Mouse (Mus musculus): ENCODE results near the gene Col3a1. TPM values are rescaled to one million over a fixed set of nuclear protein-coding genes. Genes with fewer than 3 reads are reported as not detected.

The Col3a1 gene
- total and polyA plus RNA-seq, 2 experiments from 2014 or later, result 112 to 120 TPM

- no peaks in the 10 kb centered on the region for H3K4me1 ChIP-seq (ENCODE audit: insufficient read depth, low read length)
- H3K27me3 ChIP-seq (ENCODE audit: insufficient read depth, low read length), result no peaks in the 10 kb centered on the region
- TF ChIP-seq CTCF (IDR thresholded peaks at IDR 0.05; ENCODE audit: low read depth), result no peak
- ATAC-seq (no peak), DNase-seq (ENCODE audit: low spot score) (no peak)
- H3K4me2 ChIP-seq (ENCODE audit: low read depth, low read length), result no peak overlapping the region
- no peak overlapping the region for H3K4me3 ChIP-seq (ENCODE audit: low read length)
- H3K9ac ChIP-seq (replicated peaks; ENCODE audit: low read length), result no peak overlapping the region
- no peak overlapping the region for H3K27ac ChIP-seq
- H3K9me3 ChIP-seq (ENCODE audit: low read length), result no peaks in the 10 kb centered on the region
- H3K36me3 ChIP-seq (ENCODE audit: insufficient read depth, low read length), result no peaks in the 10 kb centered on the region
- WGBS, result 88% methylated on average over 2 of the region's 2 CpGs
Measured at GRCm38 (mm10) chr1:45309015-45309414, 2.3 kb upstream of the Col3a1 start.

- ATAC-seq (no peak), DNase-seq (ENCODE audit: low spot score) (no peak)
- no peak overlapping the region for H3K27ac ChIP-seq
- H3K4me2 ChIP-seq (ENCODE audit: low read depth, low read length), result no peak overlapping the region
- H3K4me1 ChIP-seq (ENCODE audit: insufficient read depth, low read length), result no peaks in the 10 kb centered on the region
- no peak for TF ChIP-seq CTCF (IDR thresholded peaks at IDR 0.05; ENCODE audit: low read depth)
- H3K4me3 ChIP-seq (ENCODE audit: low read length), result no peak overlapping the region
- no peaks in the 10 kb centered on the region for H3K27me3 ChIP-seq (ENCODE audit: insufficient read depth, low read length)
- H3K36me3 ChIP-seq (ENCODE audit: insufficient read depth, low read length), result no peaks in the 10 kb centered on the region
- H3K9ac ChIP-seq (replicated peaks; ENCODE audit: low read length), result no peak overlapping the region
- no peaks in the 10 kb centered on the region for H3K9me3 ChIP-seq (ENCODE audit: low read length)
Measured at GRCm38 (mm10) chr1:45311962-45312361, 624 bp downstream of the Col3a1 start.

GRCm38 (mm10) chr1:45312870-45313269 is 1.5 kb downstream of the Col3a1 start:
- Histone ChIP-seq H3K4me3 (ENCODE audit: low read length) (no peak overlapping the region), H3K9me3 (ENCODE audit: low read length) (no peaks in the 10 kb centered on the region), H3K36me3 (ENCODE audit: insufficient read depth, low read length) (no peaks in the 10 kb centered on the region), H3K27me3 (ENCODE audit: insufficient read depth, low read length) (no peaks in the 10 kb centered on the region), H3K4me2 (ENCODE audit: low read depth, low read length) (no peak overlapping the region), H3K4me1 (ENCODE audit: insufficient read depth, low read length) (no peaks in the 10 kb centered on the region), H3K9ac (replicated peaks; ENCODE audit: low read length) (no peak overlapping the region), H3K27ac (no peak overlapping the region)
- ATAC-seq (no peak), DNase-seq (ENCODE audit: low spot score) (no peak)
- TF ChIP-seq CTCF (IDR thresholded peaks at IDR 0.05; ENCODE audit: low read depth), result no peak

GRCm38 (mm10) chr1:45313696-45314295 is 2.5 kb downstream of the Col3a1 start:
- peak; percentile 78 for TF ChIP-seq CTCF (IDR thresholded peaks at IDR 0.05; ENCODE audit: low read depth)

GRCm38 (mm10) chr1:45315767-45316528 is 4.6 kb downstream of the Col3a1 start:
- Histone ChIP-seq H3K9me3 (ENCODE audit: low read length) (no peaks in the 10 kb centered on the region), H3K27me3 (ENCODE audit: insufficient read depth, low read length) (no peaks in the 10 kb centered on the region), H3K9ac (replicated peaks; ENCODE audit: low read length) (no peak overlapping the region), H3K4me1 (ENCODE audit: insufficient read depth, low read length) (no peaks in the 10 kb centered on the region), H3K27ac (no peak overlapping the region), H3K4me3 (ENCODE audit: low read length) (no peak overlapping the region), H3K36me3 (ENCODE audit: insufficient read depth, low read length) (no peaks in the 10 kb centered on the region), H3K4me2 (ENCODE audit: low read depth, low read length) (no peak overlapping the region)
- DNase-seq (ENCODE audit: low spot score), result no peak
- 71% methylated on average over 7 of the region's 7 CpGs for WGBS
- no peak for TF ChIP-seq CTCF (IDR thresholded peaks at IDR 0.05; ENCODE audit: low read depth)
- no peak for ATAC-seq

More at GRCm38 (mm10) chr1:45313696-45314295, 2.5 kb downstream of the Col3a1 start:
- Histone ChIP-seq H3K27ac (no peak overlapping the region), H3K4me2 (ENCODE audit: low read depth, low read length) (peak overlapping the region; percentile 46), H3K9ac (replicated peaks; ENCODE audit: low read length) (no peak overlapping the region), H3K4me3 (ENCODE audit: low read length) (no peak overlapping the region), H3K27me3 (ENCODE audit: insufficient read depth, low read length) (no peaks in the 10 kb centered on the region), H3K9me3 (ENCODE audit: low read length) (no peaks in the 10 kb centered on the region), H3K4me1 (ENCODE audit: insufficient read depth, low read length) (no peaks in the 10 kb centered on the region), H3K36me3 (ENCODE audit: insufficient read depth, low read length) (no peaks in the 10 kb centered on the region)
- WGBS, result 14% methylated on average over 7 of the region's 11 CpGs
- ATAC-seq (peak; percentile 89), DNase-seq (ENCODE audit: low spot score) (peak; percentile 83)

- no peaks in the 10 kb centered on the region for H3K4me1 ChIP-seq (ENCODE audit: insufficient read depth, low read length)
- H3K27ac ChIP-seq, result no peak overlapping the region
- ATAC-seq (no peak), DNase-seq (ENCODE audit: low spot score) (no peak)
- no peaks in the 10 kb centered on the region for H3K27me3 ChIP-seq (ENCODE audit: insufficient read depth, low read length)
- WGBS, result 82% methylated on average over 1 of the region's 1 CpGs
- H3K9me3 ChIP-seq (ENCODE audit: low read length), result no peaks in the 10 kb centered on the region
- no peak overlapping the region for H3K4me2 ChIP-seq (ENCODE audit: low read depth, low read length)
- no peak overlapping the region for H3K4me3 ChIP-seq (ENCODE audit: low read length)
- no peaks in the 10 kb centered on the region for H3K36me3 ChIP-seq (ENCODE audit: insufficient read depth, low read length)
- no peak for TF ChIP-seq CTCF (IDR thresholded peaks at IDR 0.05; ENCODE audit: low read depth)
- H3K9ac ChIP-seq (replicated peaks; ENCODE audit: low read length), result no peak overlapping the region
Measured at GRCm38 (mm10) chr1:45318241-45318640, 6.9 kb downstream of the Col3a1 start.

- no peak overlapping the region for H3K4me2 ChIP-seq (ENCODE audit: low read depth, low read length)
- TF ChIP-seq CTCF (IDR thresholded peaks at IDR 0.05; ENCODE audit: low read depth), result no peak
- H3K36me3 ChIP-seq (ENCODE audit: insufficient read depth, low read length), result no peaks in the 10 kb centered on the region
- no peaks in the 10 kb centered on the region for H3K27me3 ChIP-seq (ENCODE audit: insufficient read depth, low read length)
- no peak overlapping the region for H3K4me3 ChIP-seq (ENCODE audit: low read length)
- no peak overlapping the region for H3K9ac ChIP-seq (replicated peaks; ENCODE audit: low read length)
- DNase-seq (ENCODE audit: low spot score) (no peak), ATAC-seq (no peak)
- H3K9me3 ChIP-seq (ENCODE audit: low read length), result no peaks in the 10 kb centered on the region
- no peak overlapping the region for H3K27ac ChIP-seq
- H3K4me1 ChIP-seq (ENCODE audit: insufficient read depth, low read length), result no peaks in the 10 kb centered on the region
Measured at GRCm38 (mm10) chr1:45320861-45321260, 9.5 kb downstream of the Col3a1 start.
